Mouse (Mus musculus): ENCODE data around the gene Ulk4. TPM values are rescaled to one million over a fixed set of nuclear protein-coding genes. Genes with fewer than 3 reads are reported as not detected.
A peak's percentile ranks its signal among the peaks of the same experiment; 100 is the strongest.

Gene Ulk4
- polyA plus RNA-seq, 1 experiment from 2014 or later = 97.4 TPM

GRCm38 (mm10) chr9:121099453-121099852 is 177.5 kb downstream of the Ulk4 start:
- Histone ChIP-seq H3K4me3 (no peak overlapping the region), H3K27me3 (replicated peaks) (no peaks in the 10 kb centered on the region), H3K4me2 (no peak overlapping the region), H3K36me3 (no peaks in the 10 kb centered on the region), H3K27ac (ENCODE audit: poor library complexity, severe bottlenecking) (no peak overlapping the region), H3K9me3 (replicated peaks) (peaks cover 7% of the 10 kb centered on the region; the same call in 1 of the 2 replicates), H3K9ac (no peak overlapping the region), H3K4me1 (replicated peaks) (no peaks in the 10 kb centered on the region)
- WGBS = 82% methylated on average over 10 of the region's 10 CpGs
- no peak for ATAC-seq (ENCODE audit: insufficient number of reproducible peaks, low FRiP score)

- H3K4me1 ChIP-seq (replicated peaks) = no peaks in the 10 kb centered on the region
- H3K27ac ChIP-seq (ENCODE audit: poor library complexity, severe bottlenecking) = no peak overlapping the region
- H3K9ac ChIP-seq = no peak overlapping the region
- H3K4me2 ChIP-seq = no peak overlapping the region
- H3K9me3 ChIP-seq (replicated peaks) = peaks cover 6% of the 10 kb centered on the region; the same call in 1 of the 2 replicates
- H3K4me3 ChIP-seq = no peak overlapping the region
- 78% methylated on average over 7 of the region's 7 CpGs for WGBS
- no peaks in the 10 kb centered on the region for H3K27me3 ChIP-seq (replicated peaks)
- H3K36me3 ChIP-seq = no peaks in the 10 kb centered on the region
- ATAC-seq (ENCODE audit: insufficient number of reproducible peaks, low FRiP score) = no peak
Observed at GRCm38 (mm10) chr9:121093760-121094159, 183.2 kb downstream of the Ulk4 start.

- no peak overlapping the region for H3K4me3 ChIP-seq
- no peaks in the 10 kb centered on the region for H3K4me1 ChIP-seq (replicated peaks)
- no peak for ATAC-seq (ENCODE audit: insufficient number of reproducible peaks, low FRiP score)
- peaks cover 5% of the 10 kb centered on the region; the same call in 1 of the 2 replicates for H3K9me3 ChIP-seq (replicated peaks)
- no peak overlapping the region for H3K4me2 ChIP-seq
- no peaks in the 10 kb centered on the region for H3K36me3 ChIP-seq
- 75% methylated on average over 5 of the region's 5 CpGs for WGBS
- no peak overlapping the region for H3K9ac ChIP-seq
- no peak overlapping the region for H3K27ac ChIP-seq (ENCODE audit: poor library complexity, severe bottlenecking)
- H3K27me3 ChIP-seq (replicated peaks) = no peaks in the 10 kb centered on the region
Observed at GRCm38 (mm10) chr9:121092568-121092967, 184.4 kb downstream of the Ulk4 start.

GRCm38 (mm10) chr9:121091016-121091735 is 185.8 kb downstream of the Ulk4 start:
- Histone ChIP-seq H3K36me3 (no peaks in the 10 kb centered on the region), H3K27me3 (replicated peaks) (no peaks in the 10 kb centered on the region), H3K4me3 (no peak overlapping the region), H3K4me2 (no peak overlapping the region), H3K9me3 (replicated peaks) (peaks cover 5% of the 10 kb centered on the region; the same call in 1 of the 2 replicates), H3K4me1 (replicated peaks) (no peaks in the 10 kb centered on the region), H3K27ac (ENCODE audit: poor library complexity, severe bottlenecking) (no peak overlapping the region), H3K9ac (no peak overlapping the region)
- WGBS = 82% methylated on average over 10 of the region's 10 CpGs
- no peak for ATAC-seq (ENCODE audit: insufficient number of reproducible peaks, low FRiP score)

GRCm38 (mm10) chr9:121087661-121088060 is 189.3 kb downstream of the Ulk4 start:
- no peaks in the 10 kb centered on the region for H3K27me3 ChIP-seq (replicated peaks)
- H3K36me3 ChIP-seq = no peaks in the 10 kb centered on the region
- H3K4me2 ChIP-seq = no peak overlapping the region
- H3K27ac ChIP-seq (ENCODE audit: poor library complexity, severe bottlenecking) = no peak overlapping the region
- ATAC-seq (ENCODE audit: insufficient number of reproducible peaks, low FRiP score) = no peak
- no peak overlapping the region for H3K9ac ChIP-seq
- H3K4me3 ChIP-seq = no peak overlapping the region
- H3K4me1 ChIP-seq (replicated peaks) = no peaks in the 10 kb centered on the region
- H3K9me3 ChIP-seq (replicated peaks) = no peaks in the 10 kb centered on the region
- WGBS = 55% methylated on average over 8 of the region's 8 CpGs

- Histone ChIP-seq H3K27ac (ENCODE audit: poor library complexity, severe bottlenecking) (no peak overlapping the region), H3K9me3 (replicated peaks) (no peaks in the 10 kb centered on the region), H3K4me2 (no peak overlapping the region), H3K27me3 (replicated peaks) (no peaks in the 10 kb centered on the region), H3K4me3 (no peak overlapping the region), H3K9ac (no peak overlapping the region), H3K4me1 (replicated peaks) (peaks cover 15% of the 10 kb centered on the region), H3K36me3 (no peaks in the 10 kb centered on the region)
- WGBS = 82% methylated on average over 4 of the region's 4 CpGs
- no peak for ATAC-seq (ENCODE audit: insufficient number of reproducible peaks, low FRiP score)
Observed at GRCm38 (mm10) chr9:121084191-121084590, 192.8 kb downstream of the Ulk4 start.

- no peaks in the 10 kb centered on the region; the same call in 1 of the 2 replicates for H3K27me3 ChIP-seq (replicated peaks)
- peaks cover 16% of the 10 kb centered on the region for H3K4me1 ChIP-seq (replicated peaks)
- no peaks in the 10 kb centered on the region for H3K36me3 ChIP-seq
- ATAC-seq (ENCODE audit: insufficient number of reproducible peaks, low FRiP score) = no peak
- H3K27ac ChIP-seq (ENCODE audit: poor library complexity, severe bottlenecking) = no peak overlapping the region
- no peak overlapping the region for H3K9ac ChIP-seq
- no peaks in the 10 kb centered on the region for H3K9me3 ChIP-seq (replicated peaks)
- 63% methylated on average over 3 of the region's 3 CpGs for WGBS
- H3K4me2 ChIP-seq = no peak overlapping the region
- no peak overlapping the region for H3K4me3 ChIP-seq
Observed at GRCm38 (mm10) chr9:121080834-121081233, 196.2 kb downstream of the Ulk4 start.

GRCm38 (mm10) chr9:121080413-121080812 is 196.6 kb downstream of the Ulk4 start:
- 70% methylated on average over 10 of the region's 10 CpGs for WGBS
- H3K27ac ChIP-seq (ENCODE audit: poor library complexity, severe bottlenecking) = no peak overlapping the region
- ATAC-seq (ENCODE audit: insufficient number of reproducible peaks, low FRiP score) = no peak

GRCm38 (mm10) chr9:121079388-121080088 is 197.5 kb downstream of the Ulk4 start:
- WGBS = 37% methylated on average over 9 of the region's 9 CpGs
- H3K4me2 ChIP-seq = peak overlapping the region; percentile 26
- peaks cover 16% of the 10 kb centered on the region for H3K4me1 ChIP-seq (replicated peaks)
- H3K4me3 ChIP-seq = no peak overlapping the region
- H3K27me3 ChIP-seq (replicated peaks) = no peaks in the 10 kb centered on the region; the same call in 1 of the 2 replicates
- peak; percentile 55 for ATAC-seq (ENCODE audit: insufficient number of reproducible peaks, low FRiP score)
- no peaks in the 10 kb centered on the region for H3K36me3 ChIP-seq
- H3K9me3 ChIP-seq (replicated peaks) = no peaks in the 10 kb centered on the region
- H3K9ac ChIP-seq = no peak overlapping the region
- H3K27ac ChIP-seq (ENCODE audit: poor library complexity, severe bottlenecking) = peak overlapping the region; percentile 24; the same call in 1 of the 2 replicates

More at GRCm38 (mm10) chr9:121080413-121080812, 196.6 kb downstream of the Ulk4 start:
- peaks cover 16% of the 10 kb centered on the region for H3K4me1 ChIP-seq (replicated peaks)
- no peaks in the 10 kb centered on the region; the same call in 1 of the 2 replicates for H3K27me3 ChIP-seq (replicated peaks)
- H3K9me3 ChIP-seq (replicated peaks) = no peaks in the 10 kb centered on the region
- no peak overlapping the region for H3K9ac ChIP-seq
- H3K4me2 ChIP-seq = no peak overlapping the region
- no peak overlapping the region for H3K4me3 ChIP-seq
- H3K36me3 ChIP-seq = no peaks in the 10 kb centered on the region

GRCm38 (mm10) chr9:121076291-121076690 is 200.7 kb downstream of the Ulk4 start:
- H3K9ac ChIP-seq = no peak overlapping the region
- no peak for ATAC-seq (ENCODE audit: insufficient number of reproducible peaks, low FRiP score)
- 59% methylated on average over 12 of the region's 12 CpGs for whole genome bisulfite sequencing
- peaks cover 16% of the 10 kb centered on the region for H3K4me1 ChIP-seq (replicated peaks)
- no peak overlapping the region for H3K4me3 ChIP-seq
- no peaks in the 10 kb centered on the region; the same call in 1 of the 2 replicates for H3K27me3 ChIP-seq (replicated peaks)
- no peak overlapping the region for H3K4me2 ChIP-seq
- H3K9me3 ChIP-seq (replicated peaks) = no peaks in the 10 kb centered on the region
- no peak overlapping the region for H3K27ac ChIP-seq (ENCODE audit: poor library complexity, severe bottlenecking)
- no peaks in the 10 kb centered on the region for H3K36me3 ChIP-seq

- Histone ChIP-seq H3K27ac (ENCODE audit: poor library complexity, severe bottlenecking) (no peak overlapping the region), H3K9ac (no peak overlapping the region), H3K4me2 (no peak overlapping the region), H3K4me1 (replicated peaks) (peaks cover 16% of the 10 kb centered on the region), H3K9me3 (replicated peaks) (no peaks in the 10 kb centered on the region), H3K4me3 (no peak overlapping the region), H3K36me3 (no peaks in the 10 kb centered on the region), H3K27me3 (replicated peaks) (no peaks in the 10 kb centered on the region; the same call in 1 of the 2 replicates)
- 88% methylated on average over 4 of the region's 4 CpGs for WGBS
- ATAC-seq (ENCODE audit: insufficient number of reproducible peaks, low FRiP score) = no peak
Observed at GRCm38 (mm10) chr9:121075246-121075645, 201.8 kb downstream of the Ulk4 start.
